Mouse (Mus musculus): ENCODE measurements around the gene Ppig.

Ppig gene

DNA sequence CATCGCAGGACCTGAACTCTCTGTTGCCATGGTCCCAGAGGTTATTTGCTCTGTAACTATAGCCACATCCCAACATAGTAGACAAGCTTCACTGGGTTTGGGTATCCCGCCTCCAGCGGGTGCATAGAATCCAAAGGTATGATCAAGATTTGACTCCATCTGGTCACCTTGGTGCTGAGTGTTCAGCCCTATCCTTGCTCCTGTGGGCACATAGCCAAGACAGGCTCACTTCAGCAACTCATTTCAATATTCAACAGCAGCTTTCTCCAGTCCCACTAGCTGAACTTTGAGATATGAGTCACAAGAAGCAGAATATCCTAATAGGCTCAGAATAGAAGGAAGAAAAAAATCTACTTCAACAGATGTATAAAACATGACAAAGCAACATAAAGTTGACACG is 41.0 kb downstream of the Ppig start:
- DNase-seq (ENCODE audit: low spot score), result no peak

DNA sequence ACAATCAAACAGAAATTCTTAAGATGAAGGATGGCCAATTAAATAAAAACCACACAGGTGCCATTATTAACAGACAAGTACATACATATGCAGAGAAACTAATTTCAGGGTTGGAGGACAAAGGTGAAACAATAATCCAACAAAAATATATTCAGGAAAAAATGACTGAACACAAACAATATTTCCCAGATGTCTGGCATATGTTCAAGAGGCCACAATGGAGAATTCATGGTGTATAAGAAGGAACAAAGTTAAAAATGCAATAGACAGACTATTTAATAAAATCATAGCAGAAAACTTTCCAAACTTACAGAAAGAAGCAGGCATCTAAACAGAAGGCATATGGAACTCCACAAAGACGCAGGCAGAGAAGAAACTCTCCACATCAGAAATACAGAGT is 42.4 kb downstream of the Ppig start:
- no peak for DNase-seq (ENCODE audit: low spot score)

GRCm38 (mm10) chr2:69773331-69773730 is 51.0 kb downstream of the Ppig start:
- no peak for DNase-seq (ENCODE audit: low spot score)

GRCm38 (mm10) chr2:69777985-69778835 is 55.9 kb downstream of the Ppig start:
- no peak for DNase-seq (ENCODE audit: low spot score)

DNA sequence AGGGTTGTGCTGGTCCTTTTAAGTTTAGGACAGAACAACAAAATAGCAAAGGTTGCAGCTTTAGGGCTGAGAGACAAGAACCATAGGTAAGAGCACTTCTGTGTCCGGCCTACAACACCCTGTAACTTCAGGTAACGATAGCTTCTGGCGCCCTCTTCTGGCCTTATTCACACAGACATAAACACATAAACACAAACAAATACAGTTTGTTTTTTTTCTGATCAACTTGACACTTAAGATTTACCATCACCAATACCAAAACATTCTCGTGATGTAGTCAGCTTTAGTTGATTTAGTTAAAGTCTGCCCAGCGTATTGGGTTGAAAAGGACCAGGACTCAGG is 56.5 kb downstream of the Ppig start:
- no peak for DNase-seq (ENCODE audit: low spot score)

GRCm38 (mm10) chr2:69788974-69789373 is 66.6 kb downstream of the Ppig start:
- no peak for DNase-seq (ENCODE audit: low spot score)

- peak; percentile 99 for DNase-seq (ENCODE audit: low spot score)
These were observed 67.2 kb downstream of the Ppig start, which contains the start of the genes Ccdc173 and Phospho2 for GRCm38 (mm10) chr2:69789429-69790069. Ccdc173 (minus strand) TSS chr2:69789575. Phospho2 (plus strand) TSS chr2:69789623.

GRCm38 (mm10) chr2:69790285-69790684 is 67.9 kb downstream of the Ppig start:
- DNase-seq (ENCODE audit: low spot score), result peak; percentile 80

GRCm38 (mm10) chr2:69790722-69791121 is 68.4 kb downstream of the Ppig start:
- DNase-seq (ENCODE audit: low spot score), result no peak

DNA sequence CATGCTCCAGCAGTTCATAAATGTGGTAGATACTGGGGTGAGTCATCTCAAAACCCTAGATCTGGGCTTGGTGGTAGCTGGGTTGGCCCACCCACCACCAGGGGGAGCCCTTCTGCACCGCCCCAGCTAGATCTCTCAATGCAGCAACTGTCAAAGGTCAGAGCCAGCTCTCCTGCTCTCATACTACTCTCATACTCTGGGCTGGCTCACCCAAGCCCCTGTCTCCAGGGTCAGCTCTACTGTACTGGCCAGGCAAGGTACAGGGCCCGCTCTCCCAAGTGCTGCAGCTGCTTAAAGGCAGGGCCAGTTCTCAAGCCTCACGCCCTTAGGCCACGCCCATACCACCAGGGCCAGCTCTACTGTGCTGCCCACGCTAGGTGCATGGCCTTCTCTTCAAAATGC is 80.6 kb downstream of the Ppig start:
- DNase-seq (ENCODE audit: low spot score), result peak; percentile 74

All from urinary bladder, postnatal 25 days (tissue).